Mouse (Mus musculus) cerebellum, adult 2 months (tissue): ENCODE data around the gene Klc4. TPM values are rescaled to one million over a fixed set of nuclear protein-coding genes. Genes with fewer than 3 reads are reported as not detected.

Experiments used
- DNase-seq, 2 experiments: peaks; one replicate each; pipeline ENCODE4 v3.0.0; 2021
- H3K27ac ChIP-seq: fragments of 200-500 bp; 2 replicates; pipeline ENCODE4 v1.5.1; 2012; ENCODE audit warnings: low read length, control low read depth, inconsistent platforms; ENCODE audit not compliant: insufficient read depth
- H3K27me3 ChIP-seq: fragments of 200-500 bp; 2 replicates; pipeline ENCODE4 v1.6.1; 2012; ENCODE audit warnings: inconsistent platforms, mild to moderate bottlenecking, low read length, moderate library complexity; ENCODE audit not compliant: control insufficient read depth, insufficient read depth
- H3K4me1 ChIP-seq: fragments of 200-500 bp; 2 replicates; pipeline ENCODE4 v1.6.1; 2011; ENCODE audit warnings: low read length; ENCODE audit not compliant: control insufficient read depth, insufficient read depth
- H3K4me3 ChIP-seq: fragments of 200-500 bp; replicated peaks from 2 replicates; pipeline ENCODE3; 2011; ENCODE audit warnings: mild to moderate bottlenecking, low read depth, low read length, control low read depth; ENCODE audit not compliant: insufficient read depth
- CTCF ChIP-seq: fragments of 200-500 bp; IDR thresholded peaks from 2 replicates; pipeline ENCODE4 v1.5.1; 2011; ENCODE audit warnings: low read depth, mild to moderate bottlenecking, control low read depth, low read length, moderate library complexity, borderline replicate concordance; ENCODE audit not compliant: insufficient read depth
- POLR2A ChIP-seq: fragments of 200-500 bp; IDR thresholded peaks from 2 replicates; pipeline ENCODE4 v1.6.1; 2011; ENCODE audit warnings: low read length, control low read depth, borderline replicate concordance; ENCODE audit not compliant: insufficient read depth
- WGBS: fragments of 180-500 bp; shearing (Covaris S2); methylation state at CpG from one replicate; pipeline ENCODE4 v1.1.7; 2018; 5-methylcytosine and 5-hydroxymethylcytosine counted together
- polyA plus RNA-seq: library from polyadenylated mRNA; depleted of rRNA; stranded (reverse); fragments of >200 nt; gene quantifications from 2 replicates; pipeline ENCODE4 v1.2.3, GENCODE M21; 2012

The Klc4 gene
- polyA plus RNA-seq, 1 experiment: 28.1 TPM

DNA sequence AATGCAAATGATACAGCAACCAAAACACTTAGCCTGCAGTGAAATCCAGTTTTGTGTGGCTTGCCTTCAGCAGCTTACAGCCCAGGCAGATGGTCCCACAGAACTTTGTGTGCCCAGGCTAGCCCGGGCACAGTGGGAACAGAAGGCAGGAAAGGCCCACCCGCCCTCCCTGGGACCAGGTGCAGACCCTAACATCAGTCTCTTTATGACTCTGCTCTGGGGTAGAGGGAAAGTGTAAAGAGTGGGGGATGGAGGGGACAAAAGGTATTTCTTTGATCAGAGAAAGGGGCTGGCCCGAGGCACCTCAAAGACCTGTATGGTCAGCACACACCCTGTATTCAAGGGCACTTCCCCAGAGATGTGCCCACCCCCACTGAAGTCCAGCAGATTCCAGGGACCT lies 32.6 kb downstream of the Klc4 start:
- DNase-seq: no peak
- 51% methylated on average over 3 of the region's 3 CpGs for WGBS
- H3K4me1 ChIP-seq: no peaks in the 10 kb centered on the region; the same call in 1 of the 2 replicates
- H3K27me3 ChIP-seq: no peaks in the 10 kb centered on the region
- H3K4me3 ChIP-seq: no peak overlapping the region
- TF ChIP-seq POLR2A: no peak
- no peak overlapping the region for H3K27ac ChIP-seq

DNA sequence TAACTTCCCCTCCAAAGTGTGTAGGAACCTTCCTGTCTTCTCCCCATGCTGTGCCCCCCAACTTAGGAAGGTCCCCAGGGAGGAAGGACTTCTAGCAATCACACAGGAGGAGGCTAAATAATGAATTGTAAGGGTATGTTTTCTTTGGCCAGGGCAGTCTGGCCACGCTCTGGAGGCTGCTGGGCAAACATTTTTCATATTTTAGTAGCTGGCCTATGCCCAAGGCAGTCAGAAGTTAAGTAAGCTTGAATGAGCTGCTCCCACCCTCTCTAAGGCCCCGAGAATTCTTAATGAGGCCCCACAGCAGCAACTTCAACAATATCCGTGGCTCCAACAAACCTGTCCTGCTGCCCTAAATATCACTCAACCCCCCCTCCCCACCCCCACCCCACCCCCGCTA lies 33.0 kb downstream of the Klc4 start:
- Histone ChIP-seq H3K4me3 (no peak overlapping the region), H3K4me1 (no peaks in the 10 kb centered on the region; the same call in 1 of the 2 replicates)
- WGBS: 22% methylated on average over 4 of the region's 4 CpGs

DNA sequence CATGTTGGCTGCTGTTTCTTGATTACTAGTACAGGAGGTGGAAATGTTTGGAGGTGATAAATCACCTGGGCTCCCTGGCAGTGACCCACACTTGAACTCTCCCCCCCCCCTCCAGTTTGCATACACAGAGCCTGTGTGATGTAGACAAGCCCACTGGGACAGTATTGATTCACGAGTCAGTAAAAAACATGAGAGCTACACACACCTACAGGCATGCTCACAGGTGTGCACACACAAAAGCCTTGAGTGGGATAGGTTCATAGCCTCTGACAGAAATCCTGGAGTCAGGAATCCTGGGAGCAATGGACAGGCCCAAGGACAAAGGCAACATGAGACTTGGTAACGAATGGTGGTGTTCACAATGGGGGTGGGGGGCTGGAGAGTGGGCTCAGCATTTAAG lies 33.6 kb downstream of the Klc4 start:
- WGBS: 76% methylated on average over 2 of the region's 2 CpGs
- no peak overlapping the region for H3K4me3 ChIP-seq
- no peak overlapping the region for H3K27ac ChIP-seq
- no peak for DNase-seq
- H3K4me1 ChIP-seq: no peaks in the 10 kb centered on the region; the same call in 1 of the 2 replicates
- TF ChIP-seq CTCF (no peak), POLR2A (no peak)
- no peaks in the 10 kb centered on the region for H3K27me3 ChIP-seq

More for the DNA sequence above, 33.0 kb downstream of the Klc4 start:
- no peak for TF ChIP-seq POLR2A
- no peak for TF ChIP-seq CTCF
- DNase-seq: no peak
- no peak overlapping the region for H3K27ac ChIP-seq
- no peaks in the 10 kb centered on the region for H3K27me3 ChIP-seq

DNA sequence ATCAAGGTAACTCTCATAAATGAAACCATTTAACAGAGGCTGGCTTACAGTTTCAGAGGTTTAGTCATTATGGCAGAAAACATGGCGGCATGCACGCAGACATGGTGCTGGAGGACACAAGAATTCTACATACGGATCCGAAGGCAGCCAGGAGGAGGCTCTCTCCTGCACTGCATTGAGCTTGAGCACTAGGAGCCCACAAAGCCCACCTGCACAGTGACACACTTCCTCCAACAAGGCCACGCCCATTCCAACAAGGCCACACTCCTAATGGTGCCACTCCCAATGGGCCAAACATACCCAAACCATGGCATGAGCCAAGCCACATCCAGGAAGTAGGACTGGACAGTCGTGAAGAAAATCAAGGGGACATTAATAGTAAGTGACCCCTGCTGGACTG lies 34.5 kb downstream of the Klc4 start:
- no peak for TF ChIP-seq POLR2A
- no peak for TF ChIP-seq CTCF
- H3K4me1 ChIP-seq: no peaks in the 10 kb centered on the region; the same call in 1 of the 2 replicates
- no peak overlapping the region for H3K4me3 ChIP-seq
- 97% methylated on average over 6 of the region's 6 CpGs for WGBS
- no peaks in the 10 kb centered on the region for H3K27me3 ChIP-seq
- no peak for DNase-seq
- H3K27ac ChIP-seq: no peak overlapping the region

DNA sequence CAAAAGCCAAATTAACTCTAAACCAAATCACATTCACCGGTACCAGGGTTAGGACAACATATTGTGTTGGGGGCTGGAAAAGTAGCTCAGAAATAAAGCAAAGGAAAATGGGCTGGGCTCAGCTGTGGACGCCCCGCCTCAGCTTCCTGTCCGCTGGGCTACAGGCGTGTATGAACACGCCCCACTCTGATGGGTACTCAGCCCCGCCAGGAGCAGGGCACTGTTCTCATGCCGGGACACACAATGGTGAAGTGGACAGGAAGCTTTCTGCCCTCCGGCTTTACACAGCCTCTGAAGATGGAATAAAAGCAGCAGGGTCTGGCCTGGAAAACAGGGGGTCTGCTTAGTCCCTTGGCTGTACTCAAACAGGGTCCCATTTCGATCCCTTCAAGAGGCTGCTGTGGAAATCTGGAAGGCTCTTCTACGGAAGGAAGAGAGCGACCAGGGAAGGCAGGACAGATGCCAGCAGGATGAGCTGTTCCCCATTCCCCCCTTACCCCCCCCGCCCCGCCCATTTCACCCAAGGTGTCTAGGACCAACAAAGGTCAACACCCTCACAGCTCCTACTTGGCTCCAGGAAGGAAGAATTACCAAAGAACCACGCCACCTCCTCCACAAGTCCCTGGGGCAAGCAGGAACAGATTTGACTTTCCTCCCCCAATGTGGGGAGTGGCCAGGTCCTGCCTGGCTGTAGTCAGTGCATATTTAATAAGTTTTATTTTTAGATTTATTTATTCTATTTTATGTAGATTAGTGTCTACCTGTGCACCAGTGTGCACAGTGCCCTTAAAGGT lies 35.9 kb downstream of the Klc4 start:
- 65% methylated on average over 15 of the region's 15 CpGs for WGBS
- Histone ChIP-seq H3K4me3 (no peak overlapping the region), H3K27ac (no peak overlapping the region), H3K27me3 (no peaks in the 10 kb centered on the region), H3K4me1 (no peaks in the 10 kb centered on the region; the same call in 1 of the 2 replicates)
- TF ChIP-seq CTCF: no peak
- no peak for TF ChIP-seq POLR2A
- no peak for DNase-seq

DNA sequence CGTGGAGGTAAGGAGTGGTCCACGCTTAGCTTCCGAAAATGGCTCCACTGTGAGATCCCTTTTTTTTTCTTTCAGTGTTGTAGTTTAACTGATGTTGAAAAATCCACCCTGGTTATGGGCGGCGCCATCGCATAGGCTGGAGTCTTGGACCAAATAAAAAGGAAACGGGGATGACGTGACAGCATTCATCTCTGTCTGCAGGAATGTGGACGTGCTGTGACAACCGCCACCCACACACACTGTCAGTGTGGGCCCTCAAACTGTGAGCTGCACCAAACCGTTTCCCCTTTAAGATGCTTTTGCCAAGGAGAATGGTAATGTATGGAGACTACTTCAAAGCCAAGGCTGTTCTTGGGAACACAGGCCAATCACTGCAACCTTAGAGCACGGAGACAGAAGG lies 39.8 kb downstream of the Klc4 start:
- WGBS: 74% methylated on average over 12 of the region's 12 CpGs
- Histone ChIP-seq H3K27ac (no peak overlapping the region), H3K4me1 (no peaks in the 10 kb centered on the region; the same call in 1 of the 2 replicates), H3K4me3 (no peak overlapping the region), H3K27me3 (no peaks in the 10 kb centered on the region)
- DNase-seq: no peak
- no peak for TF ChIP-seq CTCF
- no peak for TF ChIP-seq POLR2A

DNA sequence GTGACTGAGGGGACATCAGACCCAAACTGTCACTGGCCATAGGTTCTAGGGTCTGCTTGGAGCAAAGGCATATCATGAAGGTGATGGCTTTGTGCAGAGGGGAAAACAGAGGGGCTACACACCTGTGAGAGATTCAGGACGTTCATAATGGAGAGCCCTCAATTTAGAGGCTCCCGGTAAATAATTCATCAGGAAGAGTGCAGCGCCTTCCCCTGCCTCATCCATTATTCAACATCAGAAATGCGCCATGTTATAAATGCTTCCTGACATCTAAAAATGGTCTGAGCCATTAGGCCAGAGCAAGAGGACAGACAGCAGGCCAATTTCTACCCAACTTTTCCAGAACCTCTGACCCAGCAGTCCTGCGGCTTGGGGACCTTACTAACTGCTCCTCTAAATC lies 40.7 kb downstream of the Klc4 start:
- no peak for DNase-seq
- no peak for TF ChIP-seq POLR2A
- no peak for TF ChIP-seq CTCF
- Histone ChIP-seq H3K4me1 (no peaks in the 10 kb centered on the region; the same call in 1 of the 2 replicates), H3K27ac (no peak overlapping the region), H3K4me3 (no peak overlapping the region), H3K27me3 (no peaks in the 10 kb centered on the region)
- 67% methylated on average over 5 of the region's 5 CpGs for WGBS

DNA sequence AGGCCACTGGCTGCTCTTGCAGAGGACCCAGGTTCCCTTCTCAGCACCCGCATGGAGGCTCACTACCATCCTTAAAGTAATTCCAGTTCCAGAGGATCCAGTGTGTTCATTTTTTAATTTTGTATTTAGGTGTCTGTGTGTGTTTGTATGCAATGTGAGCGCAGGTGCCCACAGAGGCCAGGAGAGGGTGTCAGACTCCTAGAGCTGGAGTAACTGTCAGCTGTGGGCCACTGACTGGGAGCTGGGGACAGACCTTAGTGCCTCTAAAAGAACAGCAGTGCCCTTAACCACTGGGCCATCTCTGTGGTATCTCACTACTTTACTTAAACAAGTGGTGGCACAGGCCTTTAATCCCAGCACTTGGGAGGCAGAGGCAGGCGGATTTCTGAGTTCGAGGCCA lies 42.6 kb downstream of the Klc4 start:
- TF ChIP-seq CTCF (no peak), POLR2A (no peak)
- 96% methylated on average over 4 of the region's 4 CpGs for WGBS
- DNase-seq: no peak
- no peaks in the 10 kb centered on the region; the same call in 1 of the 2 replicates for H3K4me1 ChIP-seq
- no peak overlapping the region for H3K4me3 ChIP-seq
- H3K27me3 ChIP-seq: no peaks in the 10 kb centered on the region
- no peak overlapping the region for H3K27ac ChIP-seq
